Mouse (Mus musculus) myocyte (in vitro differentiated cells): Measurements from ENCODE around the gene Thap8.

Experiments used
- E2F4 ChIP-seq: IDR thresholded peaks from one replicate; pipeline ENCODE4 v1.6.1; 2011; ENCODE audit warnings: mild to moderate bottlenecking, control low read depth, moderate library complexity; ENCODE audit not compliant: insufficient read depth
- POLR2A ChIP-seq: IDR thresholded peaks from one replicate; pipeline ENCODE4 v1.6.1; 2011; ENCODE audit warnings: low read depth, mild to moderate bottlenecking, control low read depth, moderate library complexity; ENCODE audit not compliant: insufficient read length
- POLR2AphosphoS2 ChIP-seq: IDR thresholded peaks from one replicate; pipeline ENCODE4 v1.6.1; 2011; ENCODE audit warnings: low read depth, control low read depth; ENCODE audit not compliant: insufficient read length
- SRF ChIP-seq: IDR thresholded peaks from one replicate; pipeline ENCODE4 v1.6.1; 2011; ENCODE audit warnings: low read depth; ENCODE audit not compliant: control insufficient read depth, insufficient read length

DNA sequence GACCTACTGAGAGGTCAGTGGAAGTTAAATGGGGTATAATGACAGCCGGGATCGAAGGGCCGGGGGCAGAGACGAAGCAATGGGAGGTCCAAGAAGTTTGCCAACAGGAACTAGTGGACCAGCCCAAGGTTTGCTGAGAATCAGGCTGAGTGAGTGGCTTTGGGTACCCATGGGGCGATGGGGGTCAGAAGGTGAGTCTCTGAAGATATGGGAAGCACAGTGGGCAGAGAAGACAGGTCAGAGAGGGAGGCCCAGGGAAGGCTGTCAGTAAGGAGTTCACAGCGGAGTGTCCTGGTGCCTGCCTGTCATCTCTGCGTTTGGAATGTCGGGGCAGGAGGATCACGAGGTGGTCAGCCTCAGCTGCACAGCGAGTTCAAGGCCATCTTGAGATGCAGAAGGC lies 48.5 kb downstream of the Thap8 start:
- no peak for TF ChIP-seq E2F4
- TF ChIP-seq POLR2A: no peak
- no peak for TF ChIP-seq POLR2AphosphoS2
- no peak for TF ChIP-seq SRF
